Mouse (Mus musculus) intestine, embryonic 16.5 days (tissue): ENCODE data around the gene Rnpep. TPM values are rescaled to one million over a fixed set of nuclear protein-coding genes. Genes with fewer than 3 reads are reported as not detected.
"Not testable (repeated sequence)": the region's sequence is repeated elsewhere in the genome, so short reads cannot be mapped to it uniquely, and the experiment has no call there.

Experiments used
- ATAC-seq: fragments of 200-750 bp; cut with Nextera tagmentation; 2 replicates; pipeline ENCODE4 v1.8.0; 2017; ENCODE audit warnings: moderate TSS enrichment, moderate library complexity
- H3K27ac ChIP-seq: fragments of 300-500 bp; sonication (generic); 2 replicates; pipeline ENCODE4 v1.5.1; 2014; ENCODE audit warnings: mild to moderate bottlenecking, low read length
- H3K27me3 ChIP-seq: fragments of 300-500 bp; sonication (generic); replicated peaks from 2 replicates; pipeline ENCODE4 v1.6.1; 2014; ENCODE audit warnings: low read length, control low read depth, mixed read lengths; ENCODE audit not compliant: control insufficient read depth, insufficient read depth
- H3K36me3 ChIP-seq: fragments of 300-500 bp; sonication (generic); 2 replicates; pipeline ENCODE4 v1.6.1; 2014; ENCODE audit warnings: low read length, control low read depth; ENCODE audit not compliant: control insufficient read depth, insufficient read depth
- H3K4me1 ChIP-seq: fragments of 300-500 bp; sonication (generic); 2 replicates; pipeline ENCODE4 v1.6.1; 2014; ENCODE audit warnings: low read length, control low read depth, mixed read lengths; ENCODE audit not compliant: control insufficient read depth, insufficient read depth
- H3K4me2 ChIP-seq: fragments of 300-500 bp; sonication (generic); 2 replicates; pipeline ENCODE4 v1.6.1; 2014; ENCODE audit warnings: low read depth, low read length, control low read depth
- H3K4me3 ChIP-seq: fragments of 300-500 bp; sonication (generic); 2 replicates; pipeline ENCODE4 v1.5.1; 2014; ENCODE audit warnings: mild to moderate bottlenecking, low read length
- H3K9ac ChIP-seq: fragments of 300-500 bp; sonication (generic); 2 replicates; pipeline ENCODE4 v1.6.1; 2014; ENCODE audit warnings: low read depth, low read length
- H3K9me3 ChIP-seq: fragments of 300-500 bp; sonication (generic); 2 replicates; pipeline ENCODE4 v1.6.1; 2016; ENCODE audit warnings: low read length, control low read depth; ENCODE audit not compliant: control insufficient read depth
- WGBS: fragments of 180-500 bp; shearing (Covaris S2); extraction: QIAGEN DNeasy Blood & Tissue Kit; methylation state at CpG from one replicate; pipeline ENCODE4 v1.1.7; 2014; 5-methylcytosine and 5-hydroxymethylcytosine counted together
- polyA plus RNA-seq: library from polyadenylated mRNA; unstranded; fragments of >200 nt; fragmentation: Nextera tagmentation; extraction: Ambion mirVana; gene quantifications from 2 replicates; pipeline ENCODE4 v1.2.1, GENCODE M21; 2015

Gene Rnpep
- polyA plus RNA-seq, 1 experiment from 2014 or later: 174 TPM

DNA sequence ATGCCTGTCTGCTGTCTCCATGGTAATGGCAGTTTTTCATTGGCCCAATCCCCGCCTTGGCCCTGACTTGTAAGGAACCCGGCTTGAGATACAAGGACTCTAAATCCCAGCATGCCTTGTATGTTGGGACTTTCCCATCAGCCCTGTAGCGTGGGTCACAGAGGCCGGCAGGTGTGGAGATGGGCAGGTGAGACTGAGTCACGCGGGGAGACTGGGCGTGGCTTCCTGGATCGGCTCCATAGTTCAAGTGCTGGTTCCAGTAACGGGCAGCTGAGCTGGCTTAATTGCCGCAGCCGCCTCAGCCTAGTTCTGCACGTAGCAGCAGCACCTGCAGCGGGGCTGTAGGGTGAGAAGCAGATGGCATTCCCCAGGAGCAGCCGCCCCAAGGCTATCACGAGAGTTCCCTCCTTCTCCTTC is 35.4 kb downstream of the Rnpep start:
- H3K36me3 ChIP-seq: no peaks in the 10 kb centered on the region
- H3K27ac ChIP-seq: peak overlapping the region; percentile 85
- peak overlapping the region; percentile 25; the same call in 1 of the 2 replicates for H3K9ac ChIP-seq
- H3K27me3 ChIP-seq: no peaks in the 10 kb centered on the region
- 4% methylated on average over 15 of the region's 15 CpGs for WGBS
- peak overlapping the region; percentile 23 for H3K4me3 ChIP-seq
- no peaks in the 10 kb centered on the region for H3K9me3 ChIP-seq
- peak overlapping the region; percentile 13 for H3K4me2 ChIP-seq
- peaks cover 22% of the 10 kb centered on the region for H3K4me1 ChIP-seq
- peak; percentile 82 for ATAC-seq

DNA sequence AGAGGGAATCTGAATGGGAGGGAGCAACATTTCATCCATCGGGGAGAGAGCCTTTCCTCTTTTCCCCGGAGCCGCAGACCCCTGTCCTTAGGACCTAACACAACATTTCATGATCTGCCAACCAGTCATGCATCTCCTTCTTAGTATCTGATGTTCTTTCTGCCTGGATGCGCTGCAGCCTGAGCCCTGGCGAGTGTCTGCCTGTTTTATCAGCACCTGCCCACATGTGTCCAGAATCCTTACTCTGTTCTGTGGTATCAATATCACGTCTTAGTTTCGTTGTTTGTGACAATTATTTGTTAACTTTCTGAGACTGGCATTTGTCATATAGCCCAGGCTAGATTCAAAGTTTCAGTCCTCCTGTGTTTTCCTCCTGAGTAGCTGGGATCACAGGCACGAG is 39.9 kb downstream of the Rnpep start:
- H3K27me3 ChIP-seq: no peaks in the 10 kb centered on the region
- no peak overlapping the region for H3K4me3 ChIP-seq
- H3K27ac ChIP-seq: no peak overlapping the region
- H3K4me1 ChIP-seq: peaks cover 3% of the 10 kb centered on the region; the same call in 1 of the 2 replicates
- no peak overlapping the region for H3K9ac ChIP-seq
- H3K9me3 ChIP-seq: no peaks in the 10 kb centered on the region
- no peak for ATAC-seq
- H3K36me3 ChIP-seq: no peaks in the 10 kb centered on the region
- 83% methylated on average over 8 of the region's 8 CpGs for WGBS
- H3K4me2 ChIP-seq: no peak overlapping the region

- not testable (repeated sequence) for H3K36me3 ChIP-seq, H3K27ac ChIP-seq, H3K9me3 ChIP-seq, H3K4me2 ChIP-seq, H3K4me3 ChIP-seq, ATAC-seq, H3K9ac ChIP-seq, H3K27me3 ChIP-seq
- WGBS: 86% methylated on average over 4 of the region's 4 CpGs
- H3K4me1 ChIP-seq: peaks cover 11% of the 10 kb centered on the region
Measured at GRCm38 (mm10) chr1:135240206-135240605, 43.7 kb downstream of the Rnpep start.

DNA sequence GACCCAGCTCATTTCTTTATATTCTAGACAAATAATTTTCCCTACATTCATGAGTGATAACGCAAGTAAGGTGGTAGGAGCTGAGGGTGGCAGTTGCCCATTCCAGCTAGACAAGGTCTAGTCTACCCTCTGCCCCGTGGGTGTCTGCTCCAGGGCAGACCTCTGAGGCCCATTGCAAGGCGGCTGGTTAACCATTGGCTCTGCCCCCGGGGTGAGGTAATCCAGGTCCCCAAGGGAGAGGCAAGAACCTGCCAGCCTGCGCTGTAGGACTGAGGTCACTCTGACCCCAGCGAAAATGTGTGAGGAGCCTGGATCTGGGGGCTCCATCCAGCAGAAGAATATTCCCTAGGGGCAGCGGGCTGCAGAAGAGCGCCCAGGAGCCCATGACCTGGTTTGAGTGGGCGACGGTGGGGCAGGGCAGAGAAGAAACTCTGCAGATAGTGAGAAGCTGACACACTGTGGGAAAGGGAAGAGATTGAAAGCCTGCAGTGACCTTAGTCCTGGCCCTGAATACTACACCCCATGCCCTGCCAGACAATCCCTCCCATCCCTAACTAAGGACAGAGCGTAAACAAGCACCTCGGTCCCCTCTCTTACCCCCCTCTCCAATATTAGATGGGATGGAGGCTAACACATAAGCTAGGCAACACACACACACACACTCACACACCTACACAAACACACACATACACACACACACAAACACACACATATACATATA is 46.6 kb downstream of the Rnpep start:
- peak overlapping the region; percentile 25; the same call in 1 of the 2 replicates for H3K4me2 ChIP-seq
- peaks cover 11% of the 10 kb centered on the region for H3K4me1 ChIP-seq
- H3K27ac ChIP-seq: peak overlapping the region; percentile 91
- H3K9ac ChIP-seq: peak overlapping the region; percentile 62
- no peaks in the 10 kb centered on the region for H3K9me3 ChIP-seq
- 46% methylated on average over 12 of the region's 12 CpGs for WGBS
- peak; percentile 87 for ATAC-seq
- H3K36me3 ChIP-seq: no peaks in the 10 kb centered on the region
- no peak overlapping the region for H3K4me3 ChIP-seq
- no peaks in the 10 kb centered on the region for H3K27me3 ChIP-seq

DNA sequence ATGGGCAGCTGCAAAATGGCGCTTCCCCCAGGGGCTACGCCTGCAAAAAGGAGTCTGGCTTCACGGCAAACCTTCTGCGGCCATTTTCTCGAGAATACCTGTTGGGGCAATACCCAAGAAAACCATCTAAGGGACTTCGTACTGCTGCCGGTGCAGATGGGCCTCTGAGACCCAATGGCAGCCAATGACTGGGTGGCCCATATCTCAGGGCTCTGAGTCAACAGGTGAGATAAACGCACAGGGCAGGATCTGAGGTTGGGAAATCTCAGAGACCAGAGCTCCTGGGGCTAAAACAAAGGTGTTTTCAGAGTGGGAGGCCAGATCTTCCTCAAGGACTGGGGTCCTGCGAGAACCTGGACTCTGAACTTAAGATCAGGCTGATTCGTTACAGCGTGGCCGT is 49.1 kb downstream of the Rnpep start:
- peak overlapping the region; percentile 65 for H3K9ac ChIP-seq
- peaks cover 11% of the 10 kb centered on the region; the same call in 1 of the 2 replicates for H3K4me1 ChIP-seq
- H3K36me3 ChIP-seq: no peaks in the 10 kb centered on the region
- no peaks in the 10 kb centered on the region for H3K9me3 ChIP-seq
- peak overlapping the region; percentile 88 for H3K27ac ChIP-seq
- ATAC-seq: peak; percentile 89
- peak overlapping the region; percentile 49 for H3K4me2 ChIP-seq
- no peaks in the 10 kb centered on the region for H3K27me3 ChIP-seq
- WGBS: 67% methylated on average over 12 of the region's 12 CpGs
- peak overlapping the region; percentile 20 for H3K4me3 ChIP-seq

GRCm38 (mm10) chr1:135233961-135234360 is 49.9 kb downstream of the Rnpep start:
- H3K36me3 ChIP-seq: no peaks in the 10 kb centered on the region
- peak overlapping the region; percentile 65; the same call in 1 of the 2 replicates for H3K9ac ChIP-seq
- 72% methylated on average over 6 of the region's 6 CpGs for WGBS
- peak overlapping the region; percentile 49 for H3K4me2 ChIP-seq
- peak; percentile 70 for ATAC-seq
- H3K4me3 ChIP-seq: no peak overlapping the region
- H3K27me3 ChIP-seq: no peaks in the 10 kb centered on the region
- H3K4me1 ChIP-seq: peaks cover 11% of the 10 kb centered on the region; the same call in 1 of the 2 replicates
- peak overlapping the region; percentile 88 for H3K27ac ChIP-seq
- no peaks in the 10 kb centered on the region for H3K9me3 ChIP-seq

DNA sequence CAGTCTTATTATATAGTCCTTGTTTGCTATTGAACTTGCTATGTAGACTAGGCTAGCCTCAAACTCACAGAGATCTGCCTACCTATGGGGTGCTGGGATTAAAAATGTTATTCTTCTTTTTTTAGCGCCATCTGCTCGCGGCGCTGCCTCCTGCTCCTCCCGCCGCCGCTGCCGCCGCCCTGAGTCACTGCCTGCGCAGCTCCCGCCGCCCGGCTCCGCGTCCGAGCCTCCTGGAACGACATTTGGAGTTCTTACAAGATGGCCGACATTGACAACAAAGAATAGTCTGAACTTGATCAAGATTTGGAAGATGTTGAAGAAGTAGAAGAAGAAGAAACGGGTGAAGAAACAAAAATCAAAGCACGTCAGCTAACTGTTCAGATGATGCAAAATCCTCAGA is 52.0 kb downstream of the Rnpep start:
- ATAC-seq, H3K27ac ChIP-seq: not testable (repeated sequence)
- 78% methylated on average over 20 of the region's 20 CpGs for WGBS

DNA sequence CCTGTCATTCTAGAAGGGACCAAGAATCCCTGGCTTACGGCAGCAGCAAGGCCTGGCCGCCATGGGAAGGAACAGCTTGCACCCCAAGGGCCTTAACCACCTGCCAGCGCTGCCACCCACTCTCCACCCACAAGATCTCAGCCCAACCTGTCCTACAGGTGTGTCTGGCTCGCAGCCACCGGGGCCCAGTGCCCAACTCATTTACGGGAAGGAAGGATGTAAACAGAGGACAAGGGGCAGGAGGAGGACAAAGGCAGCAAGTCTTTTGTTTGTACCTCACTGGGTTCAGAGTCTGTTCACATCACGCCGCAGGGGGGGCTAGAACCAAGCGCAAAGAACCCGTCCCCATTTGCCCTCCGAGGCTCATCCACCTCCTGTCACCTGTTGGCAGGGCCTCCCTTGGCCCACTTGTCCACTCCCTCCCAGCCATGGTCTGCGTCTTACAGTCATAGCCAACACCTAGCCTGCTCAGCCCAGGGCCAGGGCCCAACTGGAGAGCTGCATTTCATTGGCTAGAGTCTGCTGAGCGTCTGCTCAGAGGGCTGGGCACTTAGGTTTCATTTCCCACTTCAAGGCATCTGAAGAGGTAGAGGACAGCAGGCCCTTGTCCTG is 56.4 kb downstream of the Rnpep start:
- Histone ChIP-seq H3K27me3 (no peaks in the 10 kb centered on the region), H3K36me3 (no peaks in the 10 kb centered on the region), H3K4me2 (no peak overlapping the region), H3K27ac (peak overlapping the region; percentile 59), H3K4me3 (no peak overlapping the region), H3K4me1 (peaks cover 12% of the 10 kb centered on the region; the same call in 1 of the 2 replicates), H3K9me3 (0 out of 2 replicates have a peak, but pooled peaks cover 2% of the 10 kb centered on the region), H3K9ac (no peak overlapping the region)
- 74% methylated on average over 13 of the region's 13 CpGs for WGBS
- peak; percentile 68 for ATAC-seq

More for the DNA sequence above, 52.0 kb downstream of the Rnpep start:
- not testable (repeated sequence) for H3K27me3 ChIP-seq, H3K9me3 ChIP-seq, H3K4me2 ChIP-seq, H3K36me3 ChIP-seq, H3K4me1 ChIP-seq, H3K4me3 ChIP-seq, H3K9ac ChIP-seq

- H3K4me2 ChIP-seq: no peak overlapping the region
- no peaks in the 10 kb centered on the region for H3K27me3 ChIP-seq
- 22% methylated on average over 6 of the region's 6 CpGs for WGBS
- H3K36me3 ChIP-seq: no peaks in the 10 kb centered on the region
- ATAC-seq: peak; percentile 88
- H3K27ac ChIP-seq: no peak overlapping the region
- H3K4me3 ChIP-seq: no peak overlapping the region
- H3K9me3 ChIP-seq: 0 out of 2 replicates have a peak, but pooled peaks cover 2% of the 10 kb centered on the region
- peaks cover 12% of the 10 kb centered on the region; the same call in 1 of the 2 replicates for H3K4me1 ChIP-seq
- no peak overlapping the region for H3K9ac ChIP-seq
Measured at GRCm38 (mm10) chr1:135224981-135225604, 58.8 kb downstream of the Rnpep start.
